In the genomic region with DNA sequence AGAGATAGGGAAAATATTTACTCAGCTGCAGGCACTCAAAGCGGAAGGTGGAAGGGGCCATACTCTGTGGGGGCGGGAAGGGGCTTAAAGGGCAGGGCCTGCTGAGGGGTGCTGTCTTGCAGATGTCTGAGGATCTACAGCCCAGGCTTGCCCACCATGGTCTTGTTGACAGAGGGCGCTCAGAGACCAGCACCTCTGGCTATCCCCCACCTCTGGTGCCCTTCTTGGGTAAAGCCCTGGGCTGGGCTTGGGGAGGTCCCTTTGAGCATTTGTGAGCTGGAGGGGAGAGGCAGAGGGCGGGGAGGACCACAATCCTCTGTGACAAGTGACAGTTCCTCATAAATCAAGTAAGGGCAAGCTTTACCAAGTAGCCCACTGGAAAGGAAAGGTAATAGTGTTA, we compare ENCODE assay signal across 9 mouse cellular contexts. TPM values are rescaled to one million over a fixed set of nuclear protein-coding genes. Genes with fewer than 3 reads are reported as not detected.
DNase-seq lines count a peak whose midpoint lies in the region; ATAC-seq lines count a peak whose summit lies in the region.
"Had no signal": no experiment of that assay in that cellular context is flagged by ENCODE, and none has a peak within 500 bp of the region (broad histone marks: within the 10 kb centered on the region; RNA-seq: fewer than 3 reads in every experiment).

No protein-coding gene starts in this region.

- no peaks in the 10 kb centered on the region for H3K27me3 ChIP-seq in embryonic facial prominence, embryonic 15.5 days
- no peaks in the 10 kb centered on the region for H3K27me3 ChIP-seq in hindbrain, embryonic 16.5 days (replicated peaks; ENCODE audit: control insufficient read depth, insufficient read depth, low read length)
- H3K27me3 ChIP-seq in neural tube, embryonic 13.5 days = no peaks in the 10 kb centered on the region
- H3K27me3 ChIP-seq: megakaryocyte, embryonic 14.5 days; Patski had no signal

- no peak overlapping the region for H3K4me2 ChIP-seq in embryonic facial prominence, embryonic 15.5 days (replicated peaks)
- H3K4me2 ChIP-seq in hindbrain, embryonic 16.5 days (ENCODE audit: low read length) = no peak overlapping the region
- H3K4me2 ChIP-seq in neural tube, embryonic 13.5 days = no peak overlapping the region

- H3K4me1 ChIP-seq in embryonic facial prominence, embryonic 15.5 days = peaks cover 59% of the 10 kb centered on the region
- H3K4me1 ChIP-seq in hindbrain, embryonic 16.5 days (ENCODE audit: control insufficient read depth, insufficient read depth, low read depth, low read length) = peaks cover 53% of the 10 kb centered on the region
- peaks cover 70% of the 10 kb centered on the region for H3K4me1 ChIP-seq in neural tube, embryonic 13.5 days (replicated peaks)

- no peak overlapping the region for H3K4me3 ChIP-seq in embryonic facial prominence, embryonic 15.5 days (replicated peaks)
- no peak overlapping the region for H3K4me3 ChIP-seq in hindbrain, embryonic 16.5 days (ENCODE audit: low read length)
- no peak overlapping the region for H3K4me3 ChIP-seq in neural tube, embryonic 13.5 days
- H3K4me3 ChIP-seq: megakaryocyte, embryonic 14.5 days had no signal

- peaks cover 5% of the 10 kb centered on the region; the same call in 1 of the 2 replicates for H3K36me3 ChIP-seq in embryonic facial prominence, embryonic 15.5 days
- H3K36me3 ChIP-seq in hindbrain, embryonic 16.5 days (ENCODE audit: control insufficient read depth, insufficient read depth, low read length) = no peaks in the 10 kb centered on the region
- peaks cover 10% of the 10 kb centered on the region for H3K36me3 ChIP-seq in neural tube, embryonic 13.5 days

- 48% methylated on average over 4 of the region's 4 CpGs for WGBS in embryonic facial prominence, embryonic 15.5 days
- 55% methylated on average over 4 of the region's 4 CpGs for WGBS in hindbrain, embryonic 16.5 days
- WGBS in neural tube, embryonic 13.5 days = 50% methylated on average over 4 of the region's 4 CpGs

- peak; percentile 22 for DNase-seq in kidney, postnatal 10 days
- no peak for DNase-seq in kidney, adult 9 months
- DNase-seq in cerebellum, adult 11 months = no peak
- no peak for DNase-seq in thymus, postnatal 4 days

- peak overlapping the region; percentile 61 for H3K27ac ChIP-seq in embryonic facial prominence, embryonic 15.5 days (replicated peaks)
- peak overlapping the region; percentile 19; the same call in 1 of the 2 replicates for H3K27ac ChIP-seq in hindbrain, embryonic 16.5 days (ENCODE audit: low read depth, low read length)
- peak overlapping the region; percentile 78 for H3K27ac ChIP-seq in neural tube, embryonic 13.5 days (replicated peaks)

- no peak overlapping the region for H3K9ac ChIP-seq in embryonic facial prominence, embryonic 15.5 days
- H3K9ac ChIP-seq in hindbrain, embryonic 16.5 days (ENCODE audit: low read depth, low read length) = 0 out of 2 replicates have a peak overlapping the region, but pooled peaks have one; percentile 10
- peak overlapping the region; percentile 52; the same call in 1 of the 2 replicates for H3K9ac ChIP-seq in neural tube, embryonic 13.5 days

- no peak for ATAC-seq in embryonic facial prominence, embryonic 15.5 days (ENCODE audit: insufficient number of reproducible peaks, low FRiP score, low TSS enrichment, low read depth)
- no peak for ATAC-seq in hindbrain, embryonic 16.5 days
- ATAC-seq in neural tube, embryonic 13.5 days (ENCODE audit: low read depth) = no peak
- ATAC-seq: Patski had no signal

- H3K9me3 ChIP-seq in embryonic facial prominence, embryonic 15.5 days (replicated peaks) = no peaks in the 10 kb centered on the region
- no peaks in the 10 kb centered on the region for H3K9me3 ChIP-seq in hindbrain, embryonic 16.5 days (ENCODE audit: control insufficient read depth, low read length)
- no peaks in the 10 kb centered on the region for H3K9me3 ChIP-seq in neural tube, embryonic 13.5 days
- H3K9me3 ChIP-seq: megakaryocyte, embryonic 14.5 days had no signal

RNA-seq across cellular contexts. Expression of a gene that starts 31.6 kb away (rescaled TPM):
- 20.7 and 21.7 TPM in 2 replicates for polyA plus RNA-seq in embryonic facial prominence, embryonic 15.5 days (2015; fragmentation: Nextera tagmentation; extraction: Ambion mirVana)
- 23.4 and 27.6 TPM in 2 replicates for polyA plus RNA-seq in hindbrain, embryonic 16.5 days (2015; fragmentation: Nextera tagmentation; extraction: Ambion mirVana)
- 26.5 and 30.4 TPM in 2 replicates for polyA plus RNA-seq in neural tube, embryonic 13.5 days (2015; fragmentation: Nextera tagmentation; extraction: Ambion mirVana)

RNA-seq across cellular contexts. Expression of a gene that starts 39.9 kb away (rescaled TPM):
- polyA plus RNA-seq in embryonic facial prominence, embryonic 15.5 days (2015; fragmentation: Nextera tagmentation; extraction: Ambion mirVana) = 149 TPM in 2 replicates
- polyA plus RNA-seq in hindbrain, embryonic 16.5 days (2015; fragmentation: Nextera tagmentation; extraction: Ambion mirVana) = 211 and 247 TPM in 2 replicates
- 208 and 217 TPM in 2 replicates for polyA plus RNA-seq in neural tube, embryonic 13.5 days (2015; fragmentation: Nextera tagmentation; extraction: Ambion mirVana)

RNA-seq across cellular contexts. Expression of a gene that starts 40.1 kb away (rescaled TPM):
- 21.8 and 21.9 TPM in 2 replicates for polyA plus RNA-seq in embryonic facial prominence, embryonic 15.5 days (2015; fragmentation: Nextera tagmentation; extraction: Ambion mirVana)
- 9.9 and 10.5 TPM in 2 replicates for polyA plus RNA-seq in hindbrain, embryonic 16.5 days (2015; fragmentation: Nextera tagmentation; extraction: Ambion mirVana)
- polyA plus RNA-seq in neural tube, embryonic 13.5 days (2015; fragmentation: Nextera tagmentation; extraction: Ambion mirVana) = 10.6 and 12.9 TPM in 2 replicates

Comparison
In these comparisons a context has a peak if more than half of its experiments do, and no peak if none do; other contexts are left out.
1. H3K27ac ChIP-seq: peak in every context shown above with its lines; median percentile 78 in neural tube, embryonic 13.5 days; 61 in embryonic facial prominence, embryonic 15.5 days; 19 in hindbrain, embryonic 16.5 days.